Mouse (Mus musculus): Measurements from ENCODE around the gene Slf2.

DNA sequence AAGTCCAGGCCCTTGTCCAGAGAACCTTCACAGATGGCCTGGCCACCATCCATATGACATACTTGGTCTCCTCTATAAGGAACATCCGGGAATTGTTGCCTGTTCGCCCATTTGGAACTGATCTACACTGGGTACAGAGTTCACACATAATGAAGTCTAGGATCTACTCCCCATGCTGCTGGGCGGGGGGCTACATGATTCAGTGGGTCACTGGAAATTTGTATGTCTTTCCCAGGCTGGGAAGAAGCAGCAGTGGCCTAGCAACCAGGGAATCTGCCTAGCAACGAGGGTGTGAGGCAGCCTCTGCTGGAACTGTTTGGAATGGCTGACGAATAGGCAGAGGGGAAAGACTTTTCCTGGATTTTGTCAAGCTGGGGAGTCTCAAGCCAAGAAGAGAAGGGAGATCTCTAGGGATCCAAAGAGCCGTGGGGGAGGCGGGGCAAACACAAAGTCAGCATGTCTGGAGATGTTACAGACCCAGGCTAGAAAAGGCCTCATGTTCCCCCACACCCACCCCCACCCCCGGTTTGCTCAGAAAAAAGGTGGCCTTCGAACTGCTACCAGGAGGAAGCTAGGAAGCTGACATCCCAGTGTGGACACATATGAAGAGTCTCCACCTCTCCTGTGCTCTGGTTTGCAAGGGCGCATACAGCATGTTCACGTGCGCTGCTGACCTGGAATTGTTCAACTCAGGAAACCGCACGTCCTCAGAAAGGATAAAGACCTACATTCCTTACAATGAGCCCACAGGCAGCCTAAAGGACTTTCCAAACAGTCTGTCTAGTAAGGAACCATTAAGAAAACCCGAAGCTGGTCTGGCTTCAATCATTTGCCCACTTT lies 22.9 kb upstream of the Slf2 start:
- TF ChIP-seq GATA1 (IDR thresholded peaks at IDR 0.05; ENCODE audit: borderline replicate concordance, low read length) (no peak), FLI1 (IDR thresholded peaks at IDR 0.05; ENCODE audit: low read length) (no peak)

All from megakaryocyte, embryonic 14.5 days (primary cell).